Mouse (Mus musculus) layer of hippocampus, postnatal 36 days (tissue): ENCODE measurements at regions not wholly inside any gene's neighbourhood (a gene's known extent, or its start where the extent isn't known, plus 50 kb on each side); places are given as distances from the start of the nearest gene placed in this dataset.
"Not testable (repeated sequence)": the region's sequence is repeated elsewhere in the genome, so short reads cannot be mapped to it uniquely, and the experiment has no call there.

Experiments used
- DNase-seq, 2 experiments: peaks; one replicate each; pipeline ENCODE4 v3.0.0; 2022

DNA sequence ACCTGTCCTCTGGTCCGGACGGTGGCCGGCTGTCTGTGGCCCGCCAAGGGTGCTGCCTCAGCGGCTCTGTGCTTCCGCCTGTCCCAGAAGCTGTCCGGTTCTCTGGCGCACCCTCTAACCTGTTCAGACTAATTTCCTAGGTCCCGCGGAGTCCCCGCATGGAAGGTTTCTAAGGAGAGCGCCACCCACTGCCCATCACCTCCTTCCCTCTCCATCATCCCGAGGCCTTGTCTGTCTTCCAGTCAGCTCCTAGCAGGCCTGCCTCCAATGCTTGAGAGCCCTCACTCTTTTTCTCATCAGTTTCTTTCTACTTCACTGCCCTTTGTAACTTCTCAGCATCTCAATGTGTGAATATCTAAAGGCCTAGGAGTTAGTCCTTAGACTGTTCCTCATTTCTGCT, 86.4 kb upstream of the Zfp746 start:
- DNase-seq = not testable (repeated sequence)

GRCm38 (mm10) chr6:48136851-48137250, 50.5 kb upstream of the Zfp746 start:
- no peak for DNase-seq
